Comparison of ENCODE assay signal across 7 mouse cellular contexts in the genomic region with DNA sequence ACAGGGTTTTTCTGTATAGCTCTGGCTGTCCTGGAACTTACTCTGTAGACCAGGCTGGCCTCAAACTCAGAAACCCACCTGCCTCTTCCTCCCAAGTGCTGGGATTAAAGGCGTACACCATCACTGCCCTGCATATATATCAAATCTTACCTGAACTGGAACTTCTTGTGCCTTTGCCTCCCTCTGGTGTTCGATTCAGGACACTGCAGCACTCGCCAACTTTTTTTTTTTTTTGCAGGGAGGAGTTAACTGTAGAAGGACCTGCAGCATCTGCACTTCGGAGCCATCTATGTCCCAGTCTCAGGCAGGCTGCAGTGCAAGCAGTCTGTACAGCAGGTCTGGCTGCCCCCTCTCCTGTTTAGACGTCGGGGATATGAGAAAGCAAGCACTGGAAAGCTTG.
A peak's percentile ranks its signal among the peaks of the same experiment; 100 is the strongest.
DNase-seq lines count a peak whose midpoint lies in the region; ATAC-seq lines count a peak whose summit lies in the region.

No protein-coding gene starts in this region.

- H3K4me2 ChIP-seq in liver, embryonic 12.5 days = no peak overlapping the region

- WGBS in liver, embryonic 12.5 days (ENCODE audit: insufficient replicate concordance) = 13% methylated on average over 6 of the region's 6 CpGs

- H3K27me3 ChIP-seq in liver, embryonic 12.5 days (replicated peaks) = no peaks in the 10 kb centered on the region

- no peaks in the 10 kb centered on the region for H3K9me3 ChIP-seq in liver, embryonic 12.5 days (replicated peaks)

- no peaks in the 10 kb centered on the region for H3K36me3 ChIP-seq in liver, embryonic 12.5 days

- H3K27ac ChIP-seq in liver, embryonic 12.5 days = no peak overlapping the region

- DNase-seq in liver (peak; percentile 17), MEL-GATA-1-ER (ENCODE audit: extremely low read depth, low read depth) (peak; percentile 21)
- peak; percentile 23 for DNase-seq in c-Kit-positive CD71-negative TER-119-negative erythroid progenitor cells, embryonic 14.5 days (ENCODE audit: low read depth)
- peak; percentile 16 to 23 for DNase-seq in layer of hippocampus, postnatal 36 days
- DNase-seq in retina, postnatal 1 day = peak; percentile 70

- H3K4me1 ChIP-seq in liver, embryonic 12.5 days = no peaks in the 10 kb centered on the region

- H3K4me3 ChIP-seq in liver, embryonic 12.5 days = no peak overlapping the region

- no peak overlapping the region for H3K9ac ChIP-seq in liver, embryonic 12.5 days

- no peak for ATAC-seq in liver, embryonic 12.5 days
- ATAC-seq in frontal cortex, adult (ENCODE audit: low TSS enrichment) = peak; percentile 64

Comparison
In these comparisons a context has a peak if more than half of its experiments do, and no peak if none do; other contexts are left out.
1. DNase-seq: peak in every context shown above with its lines; median percentile 70 in retina, postnatal 1 day; 23 in c-Kit-positive CD71-negative TER-119-negative erythroid progenitor cells, embryonic 14.5 days; 21 in MEL-GATA-1-ER; 20 in layer of hippocampus, postnatal 36 days; 17 in liver.